In the genomic region with DNA sequence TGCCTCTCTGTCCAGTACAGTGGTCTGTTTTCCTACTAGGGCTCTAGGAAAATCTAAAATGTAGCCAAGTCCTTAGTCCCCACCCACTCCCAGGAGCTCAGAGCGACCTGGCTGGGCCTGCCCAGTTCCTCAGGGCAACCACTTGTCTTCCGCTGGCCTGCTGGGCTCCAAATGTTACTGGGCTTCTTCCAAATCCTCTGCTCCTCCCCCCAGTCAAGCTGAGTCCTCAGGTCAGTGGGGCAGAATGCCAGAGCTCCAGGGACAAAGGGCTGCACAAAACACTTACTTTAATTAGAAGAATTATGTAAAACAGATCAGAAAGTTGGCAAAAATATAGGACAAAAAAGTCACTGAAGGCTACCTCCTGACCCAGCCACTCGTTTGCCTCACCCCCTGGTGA, we compare ENCODE assay signal across 8 mouse cellular contexts. TPM values are rescaled to one million over a fixed set of nuclear protein-coding genes. Genes with fewer than 3 reads are reported as not detected.
A peak's percentile ranks its signal among the peaks of the same experiment; 100 is the strongest.
DNase-seq lines count a peak whose midpoint lies in the region; ATAC-seq lines count a peak whose summit lies in the region.
"Had no signal": no experiment of that assay in that cellular context is flagged by ENCODE, and none has a peak within 500 bp of the region (broad histone marks: within the 10 kb centered on the region; RNA-seq: fewer than 3 reads in every experiment).

No protein-coding gene starts in this region.

- no peak overlapping the region for H3K27ac ChIP-seq in forebrain, embryonic 16.5 days (ENCODE audit: low read length)
- H3K27ac ChIP-seq in midbrain, embryonic 16.5 days (ENCODE audit: low read length): peak overlapping the region; percentile 29; the same call in 1 of the 2 replicates
- H3K27ac ChIP-seq: macrophage had no signal

- peaks cover 47% of the 10 kb centered on the region for H3K4me1 ChIP-seq in forebrain, embryonic 16.5 days (replicated peaks; ENCODE audit: control insufficient read depth, insufficient read depth, low read length)
- H3K4me1 ChIP-seq in midbrain, embryonic 16.5 days (ENCODE audit: control insufficient read depth, insufficient read depth, low read length): peaks cover 30% of the 10 kb centered on the region

- intact Hi-C loops in heart, postnatal 25 days (cut with DNase I): loop anchor here (2.0 to 5.0 kb wide), 3 partner anchors 24 to 56 kb away; partner anchors contain the start of gene Hpcal1

- WGBS in forebrain, embryonic 16.5 days: 9% methylated on average over 3 of the region's 3 CpGs
- WGBS in midbrain, embryonic 16.5 days: 8% methylated on average over 3 of the region's 3 CpGs

- ATAC-seq in forebrain, embryonic 16.5 days: peak; percentile 27; the same call in 1 of the 2 replicates
- peak; percentile 53 for ATAC-seq in midbrain, embryonic 16.5 days
- ATAC-seq in erythroblast, adult 5-6 weeks (replicated peaks; ENCODE audit: low FRiP score, poor library complexity, severe bottlenecking): no peak

- no peaks in the 10 kb centered on the region for H3K9me3 ChIP-seq in forebrain, embryonic 16.5 days (ENCODE audit: control insufficient read depth, low read length)
- H3K9me3 ChIP-seq in midbrain, embryonic 16.5 days (replicated peaks; ENCODE audit: control insufficient read depth, low read length, poor library complexity, severe bottlenecking): no peaks in the 10 kb centered on the region

- no peaks in the 10 kb centered on the region for H3K27me3 ChIP-seq in forebrain, embryonic 16.5 days (replicated peaks; ENCODE audit: control insufficient read depth, insufficient read depth, low read length)
- no peaks in the 10 kb centered on the region for H3K27me3 ChIP-seq in midbrain, embryonic 16.5 days (ENCODE audit: control insufficient read depth, insufficient read depth, low read depth, low read length)

- H3K9ac ChIP-seq in forebrain, embryonic 16.5 days (replicated peaks; ENCODE audit: low read depth, low read length): no peak overlapping the region
- no peak overlapping the region for H3K9ac ChIP-seq in midbrain, embryonic 16.5 days (ENCODE audit: low read depth, low read length)

- no peaks in the 10 kb centered on the region for H3K36me3 ChIP-seq in forebrain, embryonic 16.5 days (ENCODE audit: control insufficient read depth, insufficient read depth)
- no peaks in the 10 kb centered on the region for H3K36me3 ChIP-seq in midbrain, embryonic 16.5 days (ENCODE audit: control insufficient read depth, insufficient read depth, low read length)

- no peak overlapping the region for H3K4me3 ChIP-seq in forebrain, embryonic 16.5 days (replicated peaks; ENCODE audit: low read length)
- no peak overlapping the region for H3K4me3 ChIP-seq in midbrain, embryonic 16.5 days (ENCODE audit: low read depth, low read length)

- no peak overlapping the region for H3K4me2 ChIP-seq in forebrain, embryonic 16.5 days (ENCODE audit: low read length)
- H3K4me2 ChIP-seq in midbrain, embryonic 16.5 days (ENCODE audit: low read length): no peak overlapping the region

- DNase-seq in adrenal gland, adult 18-20 months (ENCODE audit: low spot score in 2 of 2): peak; percentile 59 to 64
- peak; percentile 97 for DNase-seq in cerebellum, adult 11-12 months
- DNase-seq in heart, postnatal 25 days (ENCODE audit: low spot score): peak; percentile 79
- peak; percentile 14 to 19 for DNase-seq in left cerebral cortex, adult 18-20 months (ENCODE audit: low spot score in 2 of 2)

RNA-seq across cellular contexts. Expression of gene Hpcal1, which starts 56.1 kb away (rescaled TPM):
- 10 to 100 TPM; 23.2 to 25.2 TPM for total RNA-seq in adrenal gland, adult 18-20 months (2021)
- 34.6 and 47.1 TPM in 2 replicates for polyA plus RNA-seq in forebrain, embryonic 16.5 days (2015; fragmentation: Nextera tagmentation; extraction: Ambion mirVana)
- 10 to 100 TPM; 15.3 to 20.8 TPM for total RNA-seq in heart, postnatal 25 days (2021)
- total RNA-seq in left cerebral cortex, adult 18-20 months (2021): 10 to 100 TPM; 80.0 to 93.6 TPM
- polyA plus RNA-seq in midbrain, embryonic 16.5 days (2015; fragmentation: Nextera tagmentation; extraction: Ambion mirVana): 97.2 and 107 TPM in 2 replicates
- 23.8 and 30.3 TPM in 2 replicates for total RNA-seq in erythroblast, adult 5-6 weeks (2015; ENCODE audit: low replicate concordance)
- total RNA-seq in erythroblast, adult 5-6 weeks (2017; ENCODE audit: low replicate concordance): 4.3 and 7.4 TPM in 2 replicates

Comparison
In these comparisons a context has a peak if more than half of its experiments do, and no peak if none do; other contexts are left out.
1. DNase-seq: peak in every context shown above with its lines; median percentile 97 in cerebellum, adult 11-12 months; 79 in heart, postnatal 25 days; 62 in adrenal gland, adult 18-20 months; 16 in left cerebral cortex, adult 18-20 months.